Mouse (Mus musculus) cerebellum, adult 2 months (tissue): ENCODE measurements at regions not wholly inside any gene's neighbourhood (a gene's known extent, or its start where the extent isn't known, plus 50 kb on each side); places are given as distances from the start of the nearest gene placed in this dataset.

ENCODE experiments used
- DNase-seq, 2 experiments: peaks; one replicate each; pipeline ENCODE4 v3.0.0; 2021
- H3K27ac ChIP-seq: fragments of 200-500 bp; 2 replicates; pipeline ENCODE4 v1.5.1; 2012; ENCODE audit warnings: low read length, control low read depth, inconsistent platforms; ENCODE audit not compliant: insufficient read depth
- H3K27me3 ChIP-seq: fragments of 200-500 bp; 2 replicates; pipeline ENCODE4 v1.6.1; 2012; ENCODE audit warnings: inconsistent platforms, mild to moderate bottlenecking, low read length, moderate library complexity; ENCODE audit not compliant: control insufficient read depth, insufficient read depth
- H3K4me1 ChIP-seq: fragments of 200-500 bp; 2 replicates; pipeline ENCODE4 v1.6.1; 2011; ENCODE audit warnings: low read length; ENCODE audit not compliant: control insufficient read depth, insufficient read depth
- H3K4me3 ChIP-seq: fragments of 200-500 bp; replicated peaks from 2 replicates; pipeline ENCODE3; 2011; ENCODE audit warnings: mild to moderate bottlenecking, low read depth, low read length, control low read depth; ENCODE audit not compliant: insufficient read depth
- CTCF ChIP-seq: fragments of 200-500 bp; IDR thresholded peaks from 2 replicates; pipeline ENCODE4 v1.5.1; 2011; ENCODE audit warnings: low read depth, mild to moderate bottlenecking, control low read depth, low read length, moderate library complexity, borderline replicate concordance; ENCODE audit not compliant: insufficient read depth
- POLR2A ChIP-seq: fragments of 200-500 bp; IDR thresholded peaks from 2 replicates; pipeline ENCODE4 v1.6.1; 2011; ENCODE audit warnings: low read length, control low read depth, borderline replicate concordance; ENCODE audit not compliant: insufficient read depth
- WGBS: fragments of 180-500 bp; shearing (Covaris S2); methylation state at CpG from one replicate; pipeline ENCODE4 v1.1.7; 2018; 5-methylcytosine and 5-hydroxymethylcytosine counted together

GRCm38 (mm10) chr13:101572809-101573590, 195.0 kb downstream of the Pik3r1 start:
- no peak for DNase-seq
- H3K4me1 ChIP-seq: no peaks in the 10 kb centered on the region
- no peaks in the 10 kb centered on the region for H3K27me3 ChIP-seq
- TF ChIP-seq CTCF: no peak
- no peak for TF ChIP-seq POLR2A
- no peak overlapping the region for H3K27ac ChIP-seq
- no peak overlapping the region for H3K4me3 ChIP-seq
- 82% methylated on average over 6 of the region's 6 CpGs for WGBS

DNA sequence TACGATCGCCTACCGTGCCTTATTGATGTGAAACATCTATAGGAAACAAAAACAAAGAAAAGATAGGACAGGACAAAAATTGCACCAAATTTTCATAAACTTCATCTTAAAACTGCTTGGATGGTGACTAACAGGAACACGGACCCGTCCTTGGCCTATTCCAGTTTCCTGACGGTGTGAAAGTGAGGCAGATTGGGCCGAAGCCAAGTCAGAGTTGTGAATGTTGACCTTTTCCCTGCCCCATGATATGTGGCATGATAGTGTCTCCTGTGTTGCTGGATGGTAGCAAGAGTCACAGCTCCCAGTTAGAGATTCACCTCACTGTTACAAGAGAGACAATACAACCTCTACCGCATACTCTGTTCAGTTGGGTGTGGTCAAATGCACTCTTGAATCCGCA, 195.8 kb downstream of the Pik3r1 start:
- Histone ChIP-seq H3K4me3 (no peak overlapping the region), H3K27me3 (no peaks in the 10 kb centered on the region), H3K4me1 (no peaks in the 10 kb centered on the region), H3K27ac (no peak overlapping the region)
- no peak for TF ChIP-seq POLR2A
- 97% methylated on average over 9 of the region's 9 CpGs for WGBS
- DNase-seq: no peak

DNA sequence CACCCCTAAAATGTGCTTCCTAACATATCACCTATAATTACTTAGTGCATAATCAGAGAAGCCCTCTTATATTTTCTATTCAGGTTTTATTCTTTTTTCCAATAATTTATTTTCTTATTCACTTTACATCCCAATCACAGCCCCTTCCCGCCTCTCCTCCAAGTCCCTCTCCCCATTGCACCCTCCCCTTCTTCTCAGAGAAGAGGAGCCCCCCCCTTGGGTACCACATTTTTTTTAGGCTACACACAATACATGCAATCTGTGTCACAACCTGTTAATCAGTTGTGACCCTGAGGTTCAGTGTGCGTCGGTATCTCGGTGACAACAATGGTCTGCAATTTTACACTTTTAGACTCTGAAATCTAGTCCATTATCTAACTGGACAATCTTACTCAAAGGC, 198.0 kb downstream of the Pik3r1 start:
- DNase-seq: no peak
- H3K4me1 ChIP-seq: no peaks in the 10 kb centered on the region
- no peak overlapping the region for H3K27ac ChIP-seq
- no peaks in the 10 kb centered on the region for H3K27me3 ChIP-seq
- 56% methylated on average over 4 of the region's 4 CpGs for WGBS
- no peak for TF ChIP-seq POLR2A
- TF ChIP-seq CTCF: no peak
- no peak overlapping the region for H3K4me3 ChIP-seq

- 77% methylated on average over 6 of the region's 6 CpGs for WGBS
- DNase-seq: no peak
- H3K4me3 ChIP-seq: no peak overlapping the region
- no peaks in the 10 kb centered on the region for H3K27me3 ChIP-seq
- TF ChIP-seq CTCF (no peak), POLR2A (no peak)
- H3K4me1 ChIP-seq: no peaks in the 10 kb centered on the region
- no peak overlapping the region for H3K27ac ChIP-seq
These were observed 198.9 kb downstream of the Pik3r1 start for GRCm38 (mm10) chr13:101568985-101569631.

GRCm38 (mm10) chr13:101565323-101565722, 202.7 kb downstream of the Pik3r1 start:
- Histone ChIP-seq H3K4me1 (no peaks in the 10 kb centered on the region), H3K27ac (no peak overlapping the region), H3K4me3 (no peak overlapping the region), H3K27me3 (no peaks in the 10 kb centered on the region)
- TF ChIP-seq CTCF (no peak), POLR2A (no peak)
- DNase-seq: no peak
- 90% methylated on average over 1 of the region's 1 CpGs for WGBS

DNA sequence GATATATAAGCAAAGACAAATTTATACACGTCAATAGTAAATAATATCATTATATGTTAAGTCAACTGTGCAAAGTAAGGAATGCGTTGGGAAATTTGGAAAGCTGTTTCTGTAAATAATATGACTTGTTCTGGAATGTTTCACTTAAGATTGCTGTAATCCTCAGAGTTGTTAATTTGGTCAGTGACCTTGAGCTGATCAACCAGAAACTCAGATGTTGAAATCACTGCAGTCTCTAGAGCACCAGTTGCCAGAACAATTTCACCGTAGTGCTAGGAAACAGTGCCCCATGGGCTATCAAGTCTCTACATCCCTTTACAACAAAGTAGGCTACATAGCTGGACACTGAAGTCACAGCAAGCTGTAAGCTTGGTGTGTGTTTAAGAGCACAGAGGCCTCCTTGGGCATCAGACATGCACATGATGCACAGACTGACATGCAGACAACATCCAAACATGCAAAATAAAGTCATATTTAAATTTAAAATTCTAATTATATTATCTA, 212.6 kb downstream of the Pik3r1 start:
- 87% methylated on average over 3 of the region's 3 CpGs for WGBS
- Histone ChIP-seq H3K4me3 (no peak overlapping the region), H3K4me1 (peaks cover 6% of the 10 kb centered on the region), H3K27me3 (no peaks in the 10 kb centered on the region), H3K27ac (no peak overlapping the region)
- DNase-seq: no peak
- TF ChIP-seq POLR2A: no peak

GRCm38 (mm10) chr13:101553131-101553549, 214.9 kb downstream of the Pik3r1 start:
- TF ChIP-seq POLR2A (no peak), CTCF (no peak)
- Histone ChIP-seq H3K4me1 (peaks cover 11% of the 10 kb centered on the region), H3K27me3 (no peaks in the 10 kb centered on the region), H3K4me3 (no peak overlapping the region), H3K27ac (no peak overlapping the region)
- 76% methylated on average over 8 of the region's 8 CpGs for WGBS
- no peak for DNase-seq

DNA sequence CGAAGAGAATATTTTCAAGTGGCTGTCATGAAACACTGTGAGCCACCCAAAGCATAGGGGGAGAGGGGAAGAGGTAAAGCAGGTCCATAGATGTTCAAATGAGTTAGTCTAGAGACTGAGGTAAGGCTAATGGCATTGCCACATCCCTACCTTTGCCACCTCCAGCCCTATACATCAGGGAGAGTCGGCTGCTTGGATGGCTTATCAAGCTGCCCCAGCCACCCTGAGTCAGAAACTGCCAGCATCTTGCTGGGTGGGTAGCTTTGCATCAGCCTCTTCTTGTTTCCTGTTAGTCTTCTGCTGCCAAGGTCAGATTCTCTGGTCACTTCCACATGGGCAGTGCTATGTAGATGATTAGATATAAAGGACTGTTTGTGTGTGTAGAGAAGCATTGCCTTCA, 215.6 kb downstream of the Pik3r1 start:
- DNase-seq: no peak
- 83% methylated on average over 2 of the region's 2 CpGs for WGBS
- TF ChIP-seq CTCF (no peak), POLR2A (no peak)
- Histone ChIP-seq H3K27ac (no peak overlapping the region), H3K27me3 (no peaks in the 10 kb centered on the region), H3K4me3 (no peak overlapping the region), H3K4me1 (peaks cover 11% of the 10 kb centered on the region)

- DNase-seq: peak; percentile 41 to 56
- Histone ChIP-seq H3K4me1 (peaks cover 11% of the 10 kb centered on the region), H3K27me3 (no peaks in the 10 kb centered on the region), H3K4me3 (no peak overlapping the region), H3K27ac (0 out of 2 replicates have a peak overlapping the region, but pooled peaks have one; percentile 7)
- no peak for TF ChIP-seq CTCF
- TF ChIP-seq POLR2A: no peak
- WGBS: 68% methylated on average over 6 of the region's 6 CpGs
These were observed 216.9 kb downstream of the Pik3r1 start for GRCm38 (mm10) chr13:101551068-101551467.
